Mouse (Mus musculus) hindlimb bud, embryonic 11.5 days (tissue): ENCODE measurements around the gene Gm21897.
"Not testable (repeated sequence)": the region's sequence is repeated elsewhere in the genome, so short reads cannot be mapped to it uniquely, and the experiment has no call there.

ENCODE experiments used
- DNase-seq: peaks from one replicate; pipeline ENCODE4 v3.0.0-alpha.2; 2012; ENCODE audit warnings: low read depth, low spot score; ENCODE audit errors: extremely low spot score

The Gm21897 gene

GRCm38 (mm10) chr16:15317158-15317557 lies at the start of gene Gm21897:
Gene Gm21897 (plus strand): TSS chr16:15317458.
- DNase-seq = not testable (repeated sequence)

GRCm38 (mm10) chr16:15272291-15272690 lies 45.0 kb upstream of the Gm21897 start:
- DNase-seq = no peak

GRCm38 (mm10) chr16:15277461-15277860 lies 39.8 kb upstream of the Gm21897 start:
- DNase-seq = no peak

- DNase-seq = no peak
Observed at GRCm38 (mm10) chr16:15293041-15293440, 24.2 kb upstream of the Gm21897 start.

GRCm38 (mm10) chr16:15294289-15294688 lies 23.0 kb upstream of the Gm21897 start:
- no peak for DNase-seq

GRCm38 (mm10) chr16:15294911-15295659 lies 22.2 kb upstream of the Gm21897 start:
- peak; percentile 66 for DNase-seq

GRCm38 (mm10) chr16:15334526-15334925 lies 17.3 kb downstream of the Gm21897 start:
- no peak for DNase-seq

GRCm38 (mm10) chr16:15339051-15339450 lies 21.8 kb downstream of the Gm21897 start:
- no peak for DNase-seq

- DNase-seq = no peak
Observed at GRCm38 (mm10) chr16:15346045-15346444, 28.8 kb downstream of the Gm21897 start.

GRCm38 (mm10) chr16:15349381-15349780 lies 32.1 kb downstream of the Gm21897 start:
- no peak for DNase-seq

GRCm38 (mm10) chr16:15351301-15351700 lies 34.0 kb downstream of the Gm21897 start:
- DNase-seq = no peak

GRCm38 (mm10) chr16:15352320-15352719 lies 35.1 kb downstream of the Gm21897 start:
- no peak for DNase-seq

GRCm38 (mm10) chr16:15354901-15355300 lies 37.6 kb downstream of the Gm21897 start:
- no peak for DNase-seq

- no peak for DNase-seq
Observed at GRCm38 (mm10) chr16:15355339-15355738, 38.1 kb downstream of the Gm21897 start.

- DNase-seq = no peak
Observed at GRCm38 (mm10) chr16:15357766-15358165, 40.5 kb downstream of the Gm21897 start.

GRCm38 (mm10) chr16:15359110-15359782 lies 42.0 kb downstream of the Gm21897 start:
- no peak for DNase-seq

GRCm38 (mm10) chr16:15360825-15361224 lies 43.6 kb downstream of the Gm21897 start:
- no peak for DNase-seq
